Mouse (Mus musculus) layer of hippocampus, adult 9-10 months (tissue): ENCODE data around the gene Gm11007.
"Not testable (repeated sequence)": the region's sequence is repeated elsewhere in the genome, so short reads cannot be mapped to it uniquely, and the experiment has no call there.

Experiments
- DNase-seq: peaks from one replicate; pipeline ENCODE4 v3.0.0; 2022; ENCODE audit warnings: low spot score

Gm11007 gene

GRCm38 (mm10) chr2:175643678-175644077 lies at the start of gene Gm11007:
Gene Gm11007 (plus strand): TSS chr2:175643978.
- DNase-seq: not testable (repeated sequence)
